Mouse (Mus musculus) E14TG2a.4 (cell line): ENCODE measurements around the gene Parp8.

ENCODE experiments used
- H3K27me3 ChIP-seq: 2 replicates; pipeline ENCODE4 v1.6.1; 2014; ENCODE audit warnings: low read length, control low read depth; ENCODE audit not compliant: insufficient read depth
- H3K36me3 ChIP-seq: 2 replicates; pipeline ENCODE4 v1.6.1; 2014; ENCODE audit warnings: low read length, control low read depth; ENCODE audit not compliant: insufficient read depth
- H3K4me1 ChIP-seq: replicated peaks from 2 replicates; pipeline ENCODE4 v1.6.1; 2014; ENCODE audit warnings: low read depth, low read length, control low read depth
- H3K4me3 ChIP-seq: replicated peaks from 2 replicates; pipeline ENCODE4 v1.5.1; 2014; ENCODE audit warnings: mild to moderate bottlenecking, low read length
- H3K9me3 ChIP-seq: 2 replicates; pipeline ENCODE4 v1.6.1; 2014; ENCODE audit warnings: low read length, control low read depth
- CTCF ChIP-seq: conservative IDR thresholded peaks from 2 replicates; pipeline ENCODE4 v1.5.1; 2014; ENCODE audit warnings: low read length
- NANOG ChIP-seq: IDR thresholded peaks from 2 replicates; pipeline ENCODE4 v1.6.1; 2014; ENCODE audit warnings: borderline replicate concordance, low read length, mixed read lengths
- POU5F1 ChIP-seq: IDR thresholded peaks from 2 replicates; pipeline ENCODE4 v1.6.1; 2014; ENCODE audit warnings: low read length, borderline replicate concordance

The Parp8 gene

GRCm38 (mm10) chr13:117024916-117025225 lies 466 bp downstream of the Parp8 start:
- peaks cover 11% of the 10 kb centered on the region for H3K4me1 ChIP-seq
- H3K36me3 ChIP-seq: no peaks in the 10 kb centered on the region
- peak overlapping the region; percentile 84 for H3K4me3 ChIP-seq

GRCm38 (mm10) chr13:117024127-117024915 lies 1.0 kb downstream of the Parp8 start:
- H3K4me3 ChIP-seq: peak overlapping the region; percentile 84
- H3K36me3 ChIP-seq: no peaks in the 10 kb centered on the region
- H3K27me3 ChIP-seq: peaks cover 65% of the 10 kb centered on the region
- peaks cover 11% of the 10 kb centered on the region for H3K4me1 ChIP-seq
- no peak for TF ChIP-seq CTCF
- no peak for TF ChIP-seq NANOG
- H3K9me3 ChIP-seq: no peaks in the 10 kb centered on the region

More at GRCm38 (mm10) chr13:117024916-117025225, 466 bp downstream of the Parp8 start:
- H3K27me3 ChIP-seq: peaks cover 62% of the 10 kb centered on the region
- no peak for TF ChIP-seq POU5F1
- no peak for TF ChIP-seq NANOG
- TF ChIP-seq CTCF: no peak
- no peaks in the 10 kb centered on the region for H3K9me3 ChIP-seq

GRCm38 (mm10) chr13:117023346-117024050 lies 1.8 kb downstream of the Parp8 start:
- H3K4me3 ChIP-seq: no peak overlapping the region
- no peaks in the 10 kb centered on the region for H3K36me3 ChIP-seq
- TF ChIP-seq CTCF (no peak), NANOG (no peak), POU5F1 (no peak)
- peaks cover 65% of the 10 kb centered on the region for H3K27me3 ChIP-seq
- H3K4me1 ChIP-seq: peaks cover 11% of the 10 kb centered on the region
- no peaks in the 10 kb centered on the region for H3K9me3 ChIP-seq

- Histone ChIP-seq H3K36me3 (no peaks in the 10 kb centered on the region), H3K27me3 (peaks cover 39% of the 10 kb centered on the region), H3K4me1 (peaks cover 4% of the 10 kb centered on the region), H3K9me3 (no peaks in the 10 kb centered on the region), H3K4me3 (no peak overlapping the region)
- no peak for TF ChIP-seq NANOG
- TF ChIP-seq CTCF: no peak
- TF ChIP-seq POU5F1: no peak
Observed at GRCm38 (mm10) chr13:117020631-117021030, 4.7 kb downstream of the Parp8 start.

- no peak for TF ChIP-seq NANOG
- no peak for TF ChIP-seq CTCF
- TF ChIP-seq POU5F1: no peak
- H3K4me1 ChIP-seq: no peaks in the 10 kb centered on the region
- no peaks in the 10 kb centered on the region for H3K9me3 ChIP-seq
- no peak overlapping the region for H3K4me3 ChIP-seq
- no peaks in the 10 kb centered on the region for H3K36me3 ChIP-seq
- H3K27me3 ChIP-seq: peaks cover 23% of the 10 kb centered on the region
Observed at GRCm38 (mm10) chr13:117018676-117019075, 6.7 kb downstream of the Parp8 start.

- no peak for TF ChIP-seq POU5F1
- no peak for TF ChIP-seq NANOG
- TF ChIP-seq CTCF: no peak
- Histone ChIP-seq H3K4me3 (no peak overlapping the region), H3K4me1 (no peaks in the 10 kb centered on the region), H3K36me3 (no peaks in the 10 kb centered on the region), H3K9me3 (no peaks in the 10 kb centered on the region), H3K27me3 (peaks cover 3% of the 10 kb centered on the region; the same call in 1 of the 2 replicates)
Observed at GRCm38 (mm10) chr13:117013516-117013915, 11.8 kb downstream of the Parp8 start.

GRCm38 (mm10) chr13:117012031-117012430 lies 13.3 kb downstream of the Parp8 start:
- no peaks in the 10 kb centered on the region for H3K4me1 ChIP-seq
- H3K9me3 ChIP-seq: no peaks in the 10 kb centered on the region

GRCm38 (mm10) chr13:117010143-117010542 lies 15.2 kb downstream of the Parp8 start:
- no peaks in the 10 kb centered on the region for H3K9me3 ChIP-seq
- no peak for TF ChIP-seq POU5F1
- TF ChIP-seq NANOG: no peak
- TF ChIP-seq CTCF: no peak
- no peaks in the 10 kb centered on the region for H3K36me3 ChIP-seq
- H3K27me3 ChIP-seq: no peaks in the 10 kb centered on the region
- H3K4me3 ChIP-seq: no peak overlapping the region
- no peaks in the 10 kb centered on the region for H3K4me1 ChIP-seq

More at GRCm38 (mm10) chr13:117012031-117012430, 13.3 kb downstream of the Parp8 start:
- H3K4me3 ChIP-seq: no peak overlapping the region
- no peaks in the 10 kb centered on the region for H3K36me3 ChIP-seq
- H3K27me3 ChIP-seq: no peaks in the 10 kb centered on the region
- no peak for TF ChIP-seq CTCF
- TF ChIP-seq NANOG: no peak
- no peak for TF ChIP-seq POU5F1
